Mouse (Mus musculus) heart, postnatal 25 days (tissue): ENCODE measurements around the gene Fhdc1. TPM values are rescaled to one million over a fixed set of nuclear protein-coding genes. Genes with fewer than 3 reads are reported as not detected.

Source experiments
- total RNA-seq, 2 experiments: library from RNA; stranded (reverse); gene quantifications; 2 replicates each; pipeline ENCODE4 v1.2.3; 2021

Fhdc1 gene
- total RNA-seq, 2 experiments from 2014 or later, result 0.59 to 0.62 TPM

Other genes with a start within 250 kb of the Fhdc1 start
- 1 to 10 TPM; 6.4 to 7.5 TPM for gene Trim2, start 173.6 kb downstream of the Fhdc1 start, total RNA-seq
- 10 to 100 TPM; 16.8 to 17.5 TPM for gene Arfip1, start 102.2 kb upstream of the Fhdc1 start, total RNA-seq
- under 1 TPM in 1 of 2 experiments, not detected in 1; 0.08 TPM for gene Tigd4, start 113.1 kb upstream of the Fhdc1 start, total RNA-seq
- gene Tmem154, start 185.8 kb upstream of the Fhdc1 start, total RNA-seq, result 1 to 10 TPM; 1.5 TPM